Mouse (Mus musculus) heart, adult 2 months (tissue): ENCODE data around the gene Atp6v1fnb. TPM values are rescaled to one million over a fixed set of nuclear protein-coding genes. Genes with fewer than 3 reads are reported as not detected.

Experiments
- DNase-seq, 2 experiments: peaks; one replicate each; pipeline ENCODE4 v3.0.0; 2021
- H3K27ac ChIP-seq: fragments of 200-600 bp; 2 replicates; pipeline ENCODE4 v1.8.1; 2022
- H3K27me3 ChIP-seq: fragments of 200-500 bp; 2 replicates; pipeline ENCODE4 v1.6.1; 2012; ENCODE audit warnings: mild to moderate bottlenecking, low read length, inconsistent platforms, mixed read lengths; ENCODE audit not compliant: control insufficient read depth, insufficient read depth
- H3K36me3 ChIP-seq: fragments of 200-500 bp; 2 replicates; pipeline ENCODE4 v1.6.1; 2012; ENCODE audit warnings: low read length, inconsistent platforms; ENCODE audit not compliant: control insufficient read depth, insufficient read depth
- H3K4me1 ChIP-seq: fragments of 200-500 bp; 2 replicates; pipeline ENCODE4 v1.6.1; 2011; ENCODE audit warnings: low read length; ENCODE audit not compliant: control insufficient read depth, insufficient read depth
- H3K4me3 ChIP-seq: fragments of 200-600 bp; 2 replicates; pipeline ENCODE4 v1.8.1; 2022
- H3K79me2 ChIP-seq: fragments of 200-500 bp; replicated peaks from 2 replicates; pipeline ENCODE4 v1.6.1; 2012; ENCODE audit warnings: mild to moderate bottlenecking, inconsistent platforms, low read length, moderate library complexity, mixed read lengths; ENCODE audit not compliant: control insufficient read depth, insufficient read depth
- H3K9ac ChIP-seq: fragments of 200-500 bp; 2 replicates; pipeline ENCODE4 v1.6.1; 2012; ENCODE audit warnings: low read depth, mild to moderate bottlenecking, control low read depth, inconsistent platforms, low read length, mixed read lengths
- CTCF ChIP-seq: fragments of 200-600 bp; IDR thresholded peaks from 2 replicates; pipeline ENCODE4 v1.8.1; 2022; ENCODE audit warnings: antibody characterized with exemption, mild to moderate bottlenecking, moderate library complexity
- EP300 ChIP-seq: fragments of 200-500 bp; IDR thresholded peaks from 2 replicates; pipeline ENCODE4 v1.6.1; 2011; ENCODE audit warnings: low read depth, low read length, control low read depth; ENCODE audit not compliant: insufficient read depth
- POLR2A ChIP-seq: fragments of 200-500 bp; IDR thresholded peaks from 2 replicates; pipeline ENCODE4 v1.6.1; 2011; ENCODE audit warnings: mild to moderate bottlenecking, low read depth, low read length, control low read depth; ENCODE audit not compliant: insufficient read depth
- WGBS: fragments of 180-500 bp; shearing (Covaris S2); methylation state at CpG from one replicate; pipeline ENCODE4 v1.1.7; 2018; 5-methylcytosine and 5-hydroxymethylcytosine counted together
- intact Hi-C: fragments of 180-260 bp; cut with DNase I; formaldehyde crosslinking; loops from one replicate; pipeline ENCODE4 v1.15.1; 2025
- polyA plus RNA-seq: library from polyadenylated mRNA; depleted of rRNA; stranded (reverse); fragments of >200 nt; gene quantifications from 2 replicates; pipeline ENCODE4 v1.2.3, GENCODE M21; 2012; rRNA removed
- total RNA-seq, 2 experiments: library from RNA; stranded (reverse); gene quantifications; 2 replicates each; pipeline ENCODE4 v1.2.3; 2021

Gene Atp6v1fnb
- total and polyA plus RNA-seq, 3 experiments = not detected

DNA sequence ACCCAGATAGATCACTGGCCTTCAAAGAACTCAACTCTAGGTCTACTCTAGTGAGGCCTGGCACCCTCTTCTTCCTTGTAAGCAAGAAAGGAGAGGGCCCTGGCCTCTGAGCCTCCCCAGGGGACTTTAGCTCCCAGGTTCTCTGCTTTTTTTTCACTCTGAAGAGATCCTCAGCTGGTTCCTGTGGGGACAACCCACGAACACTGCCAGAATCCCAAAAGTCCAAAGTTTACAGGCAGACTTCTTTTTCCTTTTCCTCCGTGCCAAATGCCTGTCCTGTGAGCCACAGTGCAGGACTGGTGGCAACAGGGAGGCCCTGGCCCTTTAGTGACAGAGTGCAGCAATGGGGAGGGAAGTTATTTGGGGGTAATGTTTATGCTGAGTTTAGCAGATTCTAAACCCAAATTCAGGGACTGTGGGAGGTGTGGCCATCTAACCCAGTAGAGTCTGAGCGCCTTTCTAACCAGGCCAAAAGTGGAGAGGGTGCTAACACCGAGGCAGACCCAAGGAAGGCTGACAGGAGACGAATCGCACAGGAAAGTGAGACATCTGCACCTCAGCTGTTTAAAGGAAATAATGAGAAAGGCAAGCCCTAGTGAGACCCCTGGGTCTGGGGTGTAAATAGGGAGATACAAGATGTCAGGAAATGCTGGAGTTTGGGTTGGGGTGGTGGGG, 51.5 kb downstream of the Atp6v1fnb start:
- 64% methylated on average over 6 of the region's 6 CpGs for WGBS
- intact Hi-C loops = no loop called here
- no peaks in the 10 kb centered on the region; the same call in 1 of the 2 replicates for H3K4me1 ChIP-seq
- no peak overlapping the region for H3K4me3 ChIP-seq
- no peak overlapping the region for H3K9ac ChIP-seq
- H3K27me3 ChIP-seq = peaks cover 6% of the 10 kb centered on the region
- DNase-seq = no peak
- no peaks in the 10 kb centered on the region for H3K79me2 ChIP-seq
- H3K36me3 ChIP-seq = no peaks in the 10 kb centered on the region
- no peak for TF ChIP-seq POLR2A
- TF ChIP-seq CTCF = no peak
- TF ChIP-seq EP300 = no peak
- no peak overlapping the region for H3K27ac ChIP-seq

Other genes with a start within 250 kb of the Atp6v1fnb start
- 1 to 10 TPM; 5.3 TPM for gene Hilpda, start 198.9 kb upstream of the Atp6v1fnb start, total RNA-seq
- 12.1 and 15.8 TPM in 2 replicates for gene Hilpda, start 198.9 kb upstream of the Atp6v1fnb start, polyA plus RNA-seq
- gene Fam71f2, start 191.8 kb upstream of the Atp6v1fnb start, total RNA-seq = not detected
- 0.70 and 1.4 TPM in 2 replicates for gene Fam71f2, start 191.8 kb upstream of the Atp6v1fnb start, polyA plus RNA-seq
- gene Fam71f1, start 152.3 kb upstream of the Atp6v1fnb start, total RNA-seq = not detected
- gene Fam71f1, start 152.3 kb upstream of the Atp6v1fnb start, polyA plus RNA-seq = 0.12 TPM in 1 of 2 replicates, not detected in the other
- 100 to 1,000 TPM; 227 to 232 TPM for gene Calu, start 123.4 kb upstream of the Atp6v1fnb start, total RNA-seq
- 102 and 178 TPM in 2 replicates for gene Calu, start 123.4 kb upstream of the Atp6v1fnb start, polyA plus RNA-seq
- gene Opn1sw, start 83.0 kb upstream of the Atp6v1fnb start, total RNA-seq = not detected
- 0.67 TPM in 1 of 2 replicates, not detected in the other for gene Opn1sw, start 83.0 kb upstream of the Atp6v1fnb start, polyA plus RNA-seq
- 1 to 10 TPM; 1.7 to 2.4 TPM for gene Ccdc136, start 75.1 kb upstream of the Atp6v1fnb start, total RNA-seq
- gene Ccdc136, start 75.1 kb upstream of the Atp6v1fnb start, polyA plus RNA-seq = 2.1 and 3.0 TPM in 2 replicates
- gene Flnc, start 38.2 kb upstream of the Atp6v1fnb start, total RNA-seq = 100 to 1,000 TPM; 192 to 222 TPM
- gene Flnc, start 38.2 kb upstream of the Atp6v1fnb start, polyA plus RNA-seq = 56.0 and 69.0 TPM in 2 replicates
- gene Atp6v1f, start 3.7 kb upstream of the Atp6v1fnb start, total RNA-seq = 100 to 1,000 TPM; 109 to 125 TPM
- 186 and 208 TPM in 2 replicates for gene Atp6v1f, start 3.7 kb upstream of the Atp6v1fnb start, polyA plus RNA-seq
- 1 to 10 TPM; 2.3 to 3.0 TPM for gene Kcp, start 36.5 kb downstream of the Atp6v1fnb start, total RNA-seq
- 8.5 and 9.8 TPM in 2 replicates for gene Kcp, start 36.5 kb downstream of the Atp6v1fnb start, polyA plus RNA-seq
- 1 to 10 TPM; 2.7 to 3.6 TPM for gene Irf5, start 55.2 kb downstream of the Atp6v1fnb start, total RNA-seq
- gene Irf5, start 55.2 kb downstream of the Atp6v1fnb start, polyA plus RNA-seq = 4.9 and 7.5 TPM in 2 replicates
- gene Tnpo3, start 138.4 kb downstream of the Atp6v1fnb start, total RNA-seq = 10 to 100 TPM; 43.0 to 44.1 TPM
- gene Tnpo3, start 138.4 kb downstream of the Atp6v1fnb start, polyA plus RNA-seq = 32.7 and 52.2 TPM in 2 replicates
- gene Tspan33, start 222.8 kb downstream of the Atp6v1fnb start, total RNA-seq = 1 to 10 TPM; 2.2 to 2.5 TPM
- 1.8 and 2.7 TPM in 2 replicates for gene Tspan33, start 222.8 kb downstream of the Atp6v1fnb start, polyA plus RNA-seq